7 mouse cellular contexts compared by ENCODE assay signal in the genomic region with DNA sequence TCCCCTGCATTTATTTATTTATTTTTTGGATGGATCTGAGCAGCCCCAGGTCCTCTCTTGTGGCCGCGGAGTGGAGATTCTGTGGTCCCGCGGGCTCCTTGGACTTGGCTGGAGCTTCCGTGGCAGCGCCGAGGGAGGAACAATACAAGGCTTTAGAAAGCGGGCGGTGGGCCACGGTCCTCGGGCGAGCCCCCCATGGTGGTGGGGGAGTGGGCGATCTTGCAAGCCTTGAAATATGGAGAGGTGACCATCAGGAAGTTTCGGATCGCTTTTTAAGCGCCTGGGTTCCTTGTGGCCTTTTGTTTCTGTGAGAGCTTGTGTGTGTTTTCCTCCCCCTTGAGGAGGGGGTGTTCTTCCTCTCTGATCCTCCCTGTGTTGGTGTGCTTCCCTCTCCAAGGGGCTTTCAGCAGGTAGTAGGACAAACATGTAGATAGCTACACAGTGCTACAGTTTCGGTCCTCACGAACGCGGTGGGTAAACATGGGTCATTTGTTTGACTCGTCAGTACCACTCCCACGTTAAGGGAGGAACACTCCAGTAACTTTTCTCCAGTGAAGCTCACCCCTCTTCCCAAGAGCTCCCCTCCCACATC. TPM values are rescaled to one million over a fixed set of nuclear protein-coding genes. Genes with fewer than 3 reads are reported as not detected.
A peak's percentile ranks its signal among the peaks of the same experiment; 100 is the strongest.
DNase-seq lines count a peak whose midpoint lies in the region; ATAC-seq and TF ChIP-seq lines count a peak whose summit lies in the region.

No protein-coding gene starts in this region.

- no peak for TF ChIP-seq CTCF in midbrain, postnatal 0 days (IDR thresholded peaks at IDR 0.05)

- peak overlapping the region; percentile 86 for H3K4me2 ChIP-seq in limb, embryonic 13.5 days (replicated peaks)
- peak overlapping the region; percentile 58 for H3K4me2 ChIP-seq in midbrain, postnatal 0 days (ENCODE audit: low read depth, low read length, poor library complexity, severe bottlenecking)
- H3K4me2 ChIP-seq in stomach, embryonic 14.5 days (replicated peaks; ENCODE audit: low read depth, low read length), result peak overlapping the region; percentile 78

- DNase-seq in adrenal gland, adult 2 months, result peak; percentile 60
- peak; percentile 49 for DNase-seq in embryo, embryonic 10 days (ENCODE audit: low spot score)
- DNase-seq in gastrocnemius, postnatal 14 days, result peak; percentile 29
- peak; percentile 31 for DNase-seq in kidney, adult 11 months
- DNase-seq in midbrain, postnatal 0 days (ENCODE audit: low spot score), result peak; percentile 31

- peak overlapping the region; percentile 75 for H3K4me3 ChIP-seq in limb, embryonic 13.5 days
- H3K4me3 ChIP-seq in midbrain, postnatal 0 days (ENCODE audit: low read depth, low read length), result peak overlapping the region; percentile 91
- peak overlapping the region; percentile 85 for H3K4me3 ChIP-seq in stomach, embryonic 14.5 days (ENCODE audit: low read depth, low read length)

- peak overlapping the region; percentile 99 for H3K9ac ChIP-seq in limb, embryonic 13.5 days
- H3K9ac ChIP-seq in midbrain, postnatal 0 days (replicated peaks; ENCODE audit: low read length, poor library complexity, severe bottlenecking), result peak overlapping the region; percentile 96
- H3K9ac ChIP-seq in stomach, embryonic 14.5 days (replicated peaks; ENCODE audit: low read depth, low read length), result peak overlapping the region; percentile 91

- H3K4me1 ChIP-seq in limb, embryonic 13.5 days, result peaks cover 32% of the 10 kb centered on the region
- H3K4me1 ChIP-seq in midbrain, postnatal 0 days (ENCODE audit: insufficient read depth, low read length), result no peaks in the 10 kb centered on the region; the same call in 1 of the 2 replicates
- peaks cover 22% of the 10 kb centered on the region for H3K4me1 ChIP-seq in stomach, embryonic 14.5 days (ENCODE audit: control insufficient read depth, insufficient read depth, low read length)

- under 1% methylated on average over 22 of the region's 22 CpGs for WGBS in limb, embryonic 13.5 days
- WGBS in midbrain, postnatal 0 days, result 0% methylated on average over 22 of the region's 22 CpGs
- WGBS in stomach, embryonic 14.5 days, result under 1% methylated on average over 22 of the region's 22 CpGs

- no peaks in the 10 kb centered on the region for H3K9me3 ChIP-seq in limb, embryonic 13.5 days
- no peaks in the 10 kb centered on the region for H3K9me3 ChIP-seq in midbrain, postnatal 0 days (ENCODE audit: low read length)
- H3K9me3 ChIP-seq in stomach, embryonic 14.5 days (ENCODE audit: control insufficient read depth, low read depth, low read length), result no peaks in the 10 kb centered on the region

- H3K27me3 ChIP-seq in limb, embryonic 13.5 days, result no peaks in the 10 kb centered on the region
- no peaks in the 10 kb centered on the region for H3K27me3 ChIP-seq in midbrain, postnatal 0 days (ENCODE audit: insufficient read depth, low read length)
- no peaks in the 10 kb centered on the region for H3K27me3 ChIP-seq in stomach, embryonic 14.5 days (ENCODE audit: control insufficient read depth, insufficient read depth, low read length)

- intact Hi-C loops in gastrocnemius, postnatal 14 days (cut with DNase I; ENCODE audit: low total_unique reads), result no loop called here

- ATAC-seq in limb, embryonic 13.5 days (ENCODE audit: low FRiP score, low read depth), result 0 out of 2 replicates have a peak, but pooled peaks have one; percentile 12
- ATAC-seq in midbrain, postnatal 0 days (ENCODE audit: low FRiP score), result peak; percentile 24; the same call in 1 of the 2 replicates
- peak; percentile 29; the same call in 1 of the 2 replicates for ATAC-seq in stomach, embryonic 14.5 days (ENCODE audit: insufficient number of reproducible peaks, insufficient read depth, low FRiP score, low read depth)

- peaks cover 2% of the 10 kb centered on the region; the same call in 1 of the 2 replicates for H3K36me3 ChIP-seq in limb, embryonic 13.5 days
- H3K36me3 ChIP-seq in midbrain, postnatal 0 days (ENCODE audit: insufficient read depth, low read length), result 0 out of 2 replicates have a peak, but pooled peaks cover 2% of the 10 kb centered on the region
- H3K36me3 ChIP-seq in stomach, embryonic 14.5 days (ENCODE audit: control insufficient read depth, insufficient read depth, low read length), result no peaks in the 10 kb centered on the region; the same call in 1 of the 2 replicates

- H3K27ac ChIP-seq in limb, embryonic 13.5 days, result peak overlapping the region; percentile 97
- peak overlapping the region; percentile 95 for H3K27ac ChIP-seq in midbrain, postnatal 0 days (ENCODE audit: low read depth, low read length)
- H3K27ac ChIP-seq in stomach, embryonic 14.5 days (ENCODE audit: low read length), result peak overlapping the region; percentile 91

RNA-seq across cellular contexts. Expression of gene Pum1, which starts 0.8 kb away (rescaled TPM):
- 10 to 100 TPM; 73.6 to 84.0 TPM for total RNA-seq in adrenal gland, adult 2 months (2021)
- 47.7 and 62.4 TPM in 2 replicates for polyA plus RNA-seq in adrenal gland, adult 2 months (2012; rRNA removed)
- 10 to 100 TPM; 31.5 to 34.3 TPM for total RNA-seq in gastrocnemius, postnatal 14 days (2021)
- 105 and 116 TPM in 2 replicates for polyA plus RNA-seq in limb, embryonic 13.5 days (2015; fragmentation: Nextera tagmentation; extraction: Ambion mirVana)
- 84.1 and 87.2 TPM in 2 replicates for total RNA-seq in midbrain, postnatal 0 days (2014; rRNA removed)
- 68.9 and 73.6 TPM in 2 replicates for polyA plus RNA-seq in midbrain, postnatal 0 days (2015; fragmentation: Nextera tagmentation; extraction: Ambion mirVana)
- 106 and 110 TPM in 2 replicates for polyA plus RNA-seq in stomach, embryonic 14.5 days (2014; fragmentation: Nextera tagmentation; extraction: Ambion mirVana)

Comparison
In these comparisons a context has a peak if more than half of its experiments do, and no peak if none do; other contexts are left out.
1. Peak in every context shown above with its lines: DNase-seq, ATAC-seq, H3K4me3 ChIP-seq and H3K27ac ChIP-seq.